Mouse (Mus musculus): ENCODE data around the gene Slx1b. TPM values are rescaled to one million over a fixed set of nuclear protein-coding genes. Genes with fewer than 3 reads are reported as not detected.

Gene Slx1b
- total and polyA plus RNA-seq, 2 experiments from 2014 or later: 10.1 to 17.9 TPM

GRCm38 (mm10) chr7:126702358-126702757 lies 6.8 kb upstream of the Slx1b start:
- H3K4me1 ChIP-seq (ENCODE audit: insufficient read depth): peaks cover 13% of the 10 kb centered on the region; the same call in 1 of the 2 replicates
- peak overlapping the region; percentile 66 for H3K4me2 ChIP-seq (ENCODE audit: low read depth)
- no peak overlapping the region for H3K27ac ChIP-seq (ENCODE audit: low read depth, low read length)
- peaks cover 26% of the 10 kb centered on the region for H3K36me3 ChIP-seq (ENCODE audit: insufficient read depth)
- TF ChIP-seq CTCF (IDR thresholded peaks at IDR 0.05; ENCODE audit: low read depth): no peak
- no peaks in the 10 kb centered on the region for H3K9me3 ChIP-seq (ENCODE audit: low read length)
- H3K4me3 ChIP-seq (ENCODE audit: low read depth, low read length): no peak overlapping the region
- no peaks in the 10 kb centered on the region for H3K27me3 ChIP-seq (ENCODE audit: insufficient read depth, low read length)
- no peak for ATAC-seq
- peak overlapping the region; percentile 89; the same call in 1 of the 2 replicates for H3K9ac ChIP-seq
- WGBS: 88% methylated on average over 6 of the region's 6 CpGs
- DNase-seq: no peak

DNA sequence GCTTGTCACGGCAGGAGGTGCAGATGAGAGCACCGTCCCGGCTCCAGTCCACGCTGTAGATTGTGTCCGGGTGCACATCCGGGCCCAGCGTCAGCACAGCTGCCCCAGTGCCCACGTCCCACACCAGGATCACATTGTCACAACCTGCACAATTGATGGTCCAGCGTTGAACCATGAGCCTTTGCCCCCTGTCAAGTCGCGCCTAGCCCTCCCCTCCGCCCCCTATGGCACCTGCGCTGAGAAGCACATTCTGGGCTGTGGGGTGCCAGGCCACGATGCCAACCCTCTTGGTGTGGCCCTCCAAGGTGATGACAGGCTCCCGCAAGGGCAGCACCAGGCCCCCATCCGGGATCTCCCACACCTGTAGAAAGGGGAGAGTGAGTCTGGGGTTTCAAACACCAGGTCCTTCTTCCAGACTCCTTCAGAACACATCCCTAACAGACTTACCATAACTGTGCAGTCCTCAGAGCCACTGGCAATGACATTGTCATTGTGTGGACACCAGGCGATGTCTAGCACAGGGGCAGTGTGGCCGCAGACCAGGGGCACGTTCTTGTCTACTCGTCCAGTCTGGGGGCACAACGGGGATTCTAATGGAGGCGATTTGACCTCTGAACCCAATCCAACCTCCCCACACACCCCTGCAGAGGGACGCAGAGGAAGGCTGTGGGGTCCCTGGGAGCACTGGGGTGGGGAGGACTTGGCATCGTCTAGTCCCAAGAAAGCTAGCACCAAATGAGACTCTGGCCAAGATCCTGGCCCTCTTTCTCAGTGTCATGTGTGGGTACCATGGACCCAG lies 6.2 kb upstream of the Slx1b start:
- 58% methylated on average over 24 of the region's 24 CpGs for WGBS
- no peak overlapping the region for H3K4me3 ChIP-seq (ENCODE audit: low read depth, low read length)

GRCm38 (mm10) chr7:126701070-126701469 lies 5.5 kb upstream of the Slx1b start:
- 2% methylated on average over 11 of the region's 11 CpGs for WGBS
- Histone ChIP-seq H3K4me3 (ENCODE audit: low read depth, low read length) (no peak overlapping the region), H3K4me2 (ENCODE audit: low read depth) (peak overlapping the region; percentile 26), H3K4me1 (ENCODE audit: insufficient read depth) (peaks cover 21% of the 10 kb centered on the region), H3K9ac (peak overlapping the region; percentile 37), H3K27me3 (ENCODE audit: insufficient read depth, low read length) (no peaks in the 10 kb centered on the region), H3K9me3 (ENCODE audit: low read length) (no peaks in the 10 kb centered on the region), H3K36me3 (ENCODE audit: insufficient read depth) (peaks cover 26% of the 10 kb centered on the region), H3K27ac (ENCODE audit: low read depth, low read length) (no peak overlapping the region)
- DNase-seq (peak; percentile 90), ATAC-seq (peak; percentile 63)
- TF ChIP-seq CTCF (IDR thresholded peaks at IDR 0.05; ENCODE audit: low read depth): peak; percentile 90

More for the DNA sequence above, 6.2 kb upstream of the Slx1b start:
- Histone ChIP-seq H3K9ac (peak overlapping the region; percentile 37), H3K4me1 (ENCODE audit: insufficient read depth) (peaks cover 17% of the 10 kb centered on the region), H3K27me3 (ENCODE audit: insufficient read depth, low read length) (no peaks in the 10 kb centered on the region), H3K9me3 (ENCODE audit: low read length) (no peaks in the 10 kb centered on the region), H3K27ac (ENCODE audit: low read depth, low read length) (no peak overlapping the region), H3K4me2 (ENCODE audit: low read depth) (peak overlapping the region; percentile 26), H3K36me3 (ENCODE audit: insufficient read depth) (peaks cover 26% of the 10 kb centered on the region)
- no peak for ATAC-seq
- no peak for DNase-seq
- no peak for TF ChIP-seq CTCF (IDR thresholded peaks at IDR 0.05; ENCODE audit: low read depth)

DNA sequence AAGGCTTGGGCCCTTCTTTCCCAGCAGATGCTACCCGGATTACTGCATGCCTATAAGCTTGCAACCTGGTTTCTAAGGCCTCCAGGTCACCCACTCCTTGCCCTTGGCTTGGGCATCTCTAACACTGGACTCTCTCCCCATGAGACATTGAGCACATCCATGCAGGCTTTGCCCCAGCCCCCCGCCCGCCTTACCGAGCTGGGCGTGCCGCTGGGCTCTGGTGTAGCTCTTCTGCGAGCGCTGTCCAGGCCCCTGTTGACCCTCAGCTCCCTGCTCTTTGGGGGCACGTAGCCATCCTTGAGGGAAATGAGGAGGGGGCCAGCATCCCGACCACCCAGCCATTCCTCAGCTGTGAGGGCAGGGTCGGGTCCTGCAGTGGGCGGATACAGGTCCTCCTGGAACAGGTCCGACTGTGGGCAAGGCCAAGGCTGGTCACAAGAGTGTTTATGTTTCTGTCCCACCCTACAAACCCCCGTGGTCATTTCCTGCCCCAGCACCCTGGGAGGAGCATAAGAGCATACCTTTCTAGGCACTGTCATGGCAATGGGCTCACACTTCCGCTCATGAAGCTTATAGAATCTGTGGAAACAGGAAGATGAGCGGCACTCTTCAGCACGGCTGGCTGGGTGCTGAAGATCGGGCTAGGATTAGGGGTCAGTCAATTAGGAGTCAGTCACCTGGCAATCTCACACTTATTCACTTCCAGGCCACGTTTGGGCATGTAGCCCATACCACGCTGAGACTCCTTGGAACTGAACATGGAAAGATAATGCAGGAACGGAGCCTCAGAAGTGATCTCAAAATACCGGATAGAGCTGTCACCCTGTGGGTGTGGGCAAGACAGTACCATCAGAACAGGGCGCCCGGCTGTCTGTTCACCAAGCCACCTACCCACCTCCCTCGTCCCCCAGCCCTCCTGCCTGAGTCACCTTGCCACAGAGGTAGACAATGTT lies 4.8 kb upstream of the Slx1b start:
- H3K36me3 ChIP-seq (ENCODE audit: insufficient read depth): peaks cover 26% of the 10 kb centered on the region
- no peaks in the 10 kb centered on the region for H3K27me3 ChIP-seq (ENCODE audit: insufficient read depth, low read length)
- peaks cover 21% of the 10 kb centered on the region for H3K4me1 ChIP-seq (ENCODE audit: insufficient read depth)
- no peak for ATAC-seq
- no peak overlapping the region for H3K27ac ChIP-seq (ENCODE audit: low read depth, low read length)
- H3K9me3 ChIP-seq (ENCODE audit: low read length): no peaks in the 10 kb centered on the region
- H3K4me3 ChIP-seq (ENCODE audit: low read depth, low read length): no peak overlapping the region
- no peak for TF ChIP-seq CTCF (IDR thresholded peaks at IDR 0.05; ENCODE audit: low read depth)
- no peak for DNase-seq
- H3K4me2 ChIP-seq (ENCODE audit: low read depth): no peak overlapping the region; the same call in 1 of the 2 replicates
- H3K9ac ChIP-seq: 0 out of 2 replicates have a peak overlapping the region, but pooled peaks have one; percentile 18
- 84% methylated on average over 25 of the region's 25 CpGs for WGBS

- Histone ChIP-seq H3K4me2 (ENCODE audit: low read depth) (no peak overlapping the region), H3K27ac (ENCODE audit: low read depth, low read length) (no peak overlapping the region), H3K4me1 (ENCODE audit: insufficient read depth) (peaks cover 25% of the 10 kb centered on the region), H3K27me3 (ENCODE audit: insufficient read depth, low read length) (no peaks in the 10 kb centered on the region), H3K9me3 (ENCODE audit: low read length) (no peaks in the 10 kb centered on the region), H3K36me3 (ENCODE audit: insufficient read depth) (peaks cover 26% of the 10 kb centered on the region), H3K9ac (no peak overlapping the region), H3K4me3 (ENCODE audit: low read depth, low read length) (no peak overlapping the region)
- no peak for TF ChIP-seq CTCF (IDR thresholded peaks at IDR 0.05; ENCODE audit: low read depth)
- ATAC-seq (no peak), DNase-seq (no peak)
- 95% methylated on average over 8 of the region's 8 CpGs for WGBS
These were observed 2.3 kb upstream of the Slx1b start for GRCm38 (mm10) chr7:126697838-126698237.

DNA sequence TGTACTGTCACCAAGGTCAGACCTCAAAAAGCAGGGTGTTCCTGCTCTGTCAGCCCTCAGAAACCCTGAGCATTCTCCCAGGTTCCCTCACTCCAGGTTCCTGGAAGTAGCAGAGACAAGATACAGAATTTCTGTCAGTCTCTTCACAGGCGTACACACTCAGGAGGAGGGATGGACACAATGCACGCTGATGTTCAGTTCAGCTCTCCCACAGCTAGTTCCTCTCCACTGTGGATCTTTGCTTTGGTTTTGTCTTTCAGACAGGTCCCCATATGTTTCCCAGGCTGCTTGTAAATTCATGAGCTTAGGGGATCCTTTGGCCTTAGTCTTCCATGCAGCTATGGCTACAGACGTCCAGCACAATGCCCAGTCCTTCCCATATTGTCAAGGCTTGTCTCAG lies 1.3 kb upstream of the Slx1b start:
- H3K27me3 ChIP-seq (ENCODE audit: insufficient read depth, low read length): no peaks in the 10 kb centered on the region
- no peak for ATAC-seq
- peak overlapping the region; percentile 88 for H3K4me2 ChIP-seq (ENCODE audit: low read depth)
- no peak for DNase-seq
- H3K36me3 ChIP-seq (ENCODE audit: insufficient read depth): peaks cover 31% of the 10 kb centered on the region
- no peak for TF ChIP-seq CTCF (IDR thresholded peaks at IDR 0.05; ENCODE audit: low read depth)
- H3K9ac ChIP-seq: peak overlapping the region; percentile 79; the same call in 1 of the 2 replicates
- WGBS: 76% methylated on average over 3 of the region's 3 CpGs
- peaks cover 19% of the 10 kb centered on the region for H3K4me1 ChIP-seq (ENCODE audit: insufficient read depth)
- H3K27ac ChIP-seq (ENCODE audit: low read depth, low read length): no peak overlapping the region; the same call in 1 of the 2 replicates
- peak overlapping the region; percentile 66 for H3K4me3 ChIP-seq (ENCODE audit: low read depth, low read length)
- H3K9me3 ChIP-seq (ENCODE audit: low read length): no peaks in the 10 kb centered on the region
